In genomic region chr10:58446384-58447279, GRCm38 (mm10) we compare ENCODE assay signal across 8 mouse cellular contexts. TPM values are rescaled to one million over a fixed set of nuclear protein-coding genes. Genes with fewer than 3 reads are reported as not detected.
DNase-seq lines count a peak whose midpoint lies in the region; ATAC-seq lines count a peak whose summit lies in the region.

Ranbp2 (plus strand) TSS chr10:58446920.

- peak within 1 kb of the TSS; percentile 93 for H3K9ac ChIP-seq in kidney, embryonic 15.5 days

- H3K27me3 ChIP-seq in heart, embryonic 10.5 days (ENCODE audit: insufficient read depth, poor library complexity, severe bottlenecking), result no peaks in the 10 kb centered on the region
- H3K27me3 ChIP-seq in kidney, embryonic 15.5 days, result no peaks in the 10 kb centered on the region

- WGBS in heart, embryonic 10.5 days, result under 1% methylated on average over 89 of the region's 91 CpGs
- under 1% methylated on average over 84 of the region's 91 CpGs for WGBS in kidney, embryonic 15.5 days

- DNase-seq in B cell, adult 2 months, result peak; percentile 97 to 98
- peak; percentile 100 for DNase-seq in brain, adult 2 months (ENCODE audit: low read depth, low spot score)
- peak; percentile 98 for DNase-seq in heart, embryonic 10.5 days (ENCODE audit: low spot score)
- DNase-seq in liver, result peak; percentile 98
- peak; percentile 97 to 98 for DNase-seq in spleen, postnatal 4 days (ENCODE audit: low spot score in 2 of 2)

- H3K27ac ChIP-seq in heart, embryonic 10.5 days, result peak within 1 kb of the TSS; percentile 99
- H3K27ac ChIP-seq in kidney, embryonic 15.5 days, result peak within 1 kb of the TSS; percentile 98

- H3K36me3 ChIP-seq in heart, embryonic 10.5 days, result no peaks in the 10 kb centered on the region
- H3K36me3 ChIP-seq in kidney, embryonic 15.5 days, result no peaks in the 10 kb centered on the region

- H3K4me2 ChIP-seq in kidney, embryonic 15.5 days, result peak within 1 kb of the TSS; percentile 69

- H3K9me3 ChIP-seq in heart, embryonic 10.5 days, result no peaks in the 10 kb centered on the region
- no peaks in the 10 kb centered on the region for H3K9me3 ChIP-seq in kidney, embryonic 15.5 days (replicated peaks)

- H3K4me1 ChIP-seq in heart, embryonic 10.5 days, result peaks cover 8% of the 10 kb centered on the region; the same call in 1 of the 2 replicates
- peaks cover 10% of the 10 kb centered on the region for H3K4me1 ChIP-seq in kidney, embryonic 15.5 days

- peak within 1 kb of the TSS; percentile 100 for H3K4me3 ChIP-seq in heart, embryonic 10.5 days
- peak within 1 kb of the TSS; percentile 98 for H3K4me3 ChIP-seq in kidney, embryonic 15.5 days (replicated peaks)

- ATAC-seq in erythroblast, adult 5-6 weeks (replicated peaks; ENCODE audit: low FRiP score, poor library complexity, severe bottlenecking), result peak; percentile 92
- ATAC-seq in kidney, embryonic 15.5 days (replicated peaks; ENCODE audit: low FRiP score), result peak; percentile 99
- ATAC-seq in monocyte, adult 5-6 weeks (replicated peaks; ENCODE audit: insufficient number of reproducible peaks, low FRiP score, low TSS enrichment, poor library complexity, severe bottlenecking), result peak; percentile 93

RNA-seq across cellular contexts. Expression of gene Ranbp2, which starts in this region (rescaled TPM):
- 108 and 114 TPM in 2 replicates for total RNA-seq in erythroblast, adult 5-6 weeks (2015; ENCODE audit: low replicate concordance)
- total RNA-seq in erythroblast, adult 5-6 weeks (2017; ENCODE audit: low replicate concordance), result 164 and 178 TPM in 2 replicates
- 20.2 and 24.2 TPM in 2 replicates for polyA plus RNA-seq in heart, embryonic 10.5 days (2016; fragmentation: Nextera tagmentation; extraction: Ambion mirVana)
- 24.5 and 24.6 TPM in 2 replicates for polyA plus RNA-seq in kidney, embryonic 15.5 days (2015; fragmentation: Nextera tagmentation; extraction: Ambion mirVana)
- 156 to 190 TPM (median 175 TPM) in 3 replicates for total RNA-seq in monocyte, adult 5-6 weeks (2017)

Comparison
In these comparisons a context has a peak if more than half of its experiments do, and no peak if none do; other contexts are left out.
1. Peak in every context shown above with its lines: DNase-seq, ATAC-seq, H3K4me3 ChIP-seq and H3K27ac ChIP-seq.